Mouse (Mus musculus) kidney, adult 2 months (tissue): ENCODE data around the gene Cd8a.

ENCODE experiments used
- CTCF ChIP-seq: fragments of 200-500 bp; conservative IDR thresholded peaks from 2 replicates; pipeline ENCODE4 v1.5.1; 2011; ENCODE audit warnings: low read depth, mild to moderate bottlenecking, control low read depth, low read length, moderate library complexity, mixed read lengths; ENCODE audit not compliant: insufficient read depth, insufficient read length
- POLR2A ChIP-seq: fragments of 200-500 bp; IDR thresholded peaks from one replicate; pipeline ENCODE4 v1.6.1; 2011; ENCODE audit warnings: low read depth, low read length, control low read depth

GRCm38 (mm10) chr6:71398829-71399609, 25.8 kb downstream of the Cd8a start:
- TF ChIP-seq CTCF (0 out of 2 replicates have a peak, but pooled peaks have one; percentile 12), POLR2A (no peak)
